Mouse (Mus musculus): ENCODE data around the gene Rab2b.
"Not testable (repeated sequence)": the region's sequence is repeated elsewhere in the genome, so short reads cannot be mapped to it uniquely, and the experiment has no call there.

Gene Rab2b

DNA sequence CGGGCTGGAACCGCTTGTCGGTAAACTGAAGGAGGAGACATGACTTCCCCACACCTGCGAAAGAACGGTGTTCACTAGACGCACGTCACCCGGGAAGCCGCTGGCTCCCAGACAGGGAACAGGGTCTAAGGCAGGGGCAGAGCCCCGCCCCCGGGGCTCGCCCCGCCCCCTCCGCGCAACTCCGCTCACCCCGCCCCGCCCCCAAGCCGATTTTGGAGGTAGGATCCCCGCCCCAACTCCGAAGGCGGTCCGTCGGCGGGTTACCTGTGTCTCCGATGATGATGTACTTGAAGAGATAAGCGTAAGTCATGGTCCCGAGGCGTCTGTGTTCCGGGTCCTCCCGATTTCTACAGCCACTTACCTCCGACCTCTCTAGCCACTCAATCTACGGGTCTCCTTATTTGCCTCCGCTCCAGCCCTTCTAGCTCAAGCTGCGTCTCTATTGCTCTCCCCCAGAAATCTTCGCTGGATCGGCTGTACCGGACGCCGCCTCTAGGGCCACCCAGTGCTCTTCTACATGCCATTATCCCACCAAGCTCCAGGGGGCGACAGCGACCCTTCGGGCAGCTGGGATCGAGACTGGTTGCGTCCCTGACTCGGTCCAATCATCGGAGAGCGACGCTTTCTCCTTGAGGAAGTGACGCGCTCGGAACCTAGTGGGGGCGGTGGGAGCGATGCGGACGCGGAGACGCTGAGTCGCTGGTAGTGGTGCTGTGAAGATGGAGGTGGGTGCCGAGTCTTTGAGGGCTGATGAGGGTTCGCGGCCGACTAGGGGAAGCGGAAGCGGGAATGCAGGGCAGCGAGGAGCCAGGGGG lies at the start of gene Rab2b, which contains the start of gene Tox4:
Rab2b (minus strand) TSS at position 614 of the 815 bp plus-strand sequence.
Tox4 (plus strand) TSS at position 215 of the 815 bp plus-strand sequence.
- peak; percentile 99 for DNase-seq

DNA sequence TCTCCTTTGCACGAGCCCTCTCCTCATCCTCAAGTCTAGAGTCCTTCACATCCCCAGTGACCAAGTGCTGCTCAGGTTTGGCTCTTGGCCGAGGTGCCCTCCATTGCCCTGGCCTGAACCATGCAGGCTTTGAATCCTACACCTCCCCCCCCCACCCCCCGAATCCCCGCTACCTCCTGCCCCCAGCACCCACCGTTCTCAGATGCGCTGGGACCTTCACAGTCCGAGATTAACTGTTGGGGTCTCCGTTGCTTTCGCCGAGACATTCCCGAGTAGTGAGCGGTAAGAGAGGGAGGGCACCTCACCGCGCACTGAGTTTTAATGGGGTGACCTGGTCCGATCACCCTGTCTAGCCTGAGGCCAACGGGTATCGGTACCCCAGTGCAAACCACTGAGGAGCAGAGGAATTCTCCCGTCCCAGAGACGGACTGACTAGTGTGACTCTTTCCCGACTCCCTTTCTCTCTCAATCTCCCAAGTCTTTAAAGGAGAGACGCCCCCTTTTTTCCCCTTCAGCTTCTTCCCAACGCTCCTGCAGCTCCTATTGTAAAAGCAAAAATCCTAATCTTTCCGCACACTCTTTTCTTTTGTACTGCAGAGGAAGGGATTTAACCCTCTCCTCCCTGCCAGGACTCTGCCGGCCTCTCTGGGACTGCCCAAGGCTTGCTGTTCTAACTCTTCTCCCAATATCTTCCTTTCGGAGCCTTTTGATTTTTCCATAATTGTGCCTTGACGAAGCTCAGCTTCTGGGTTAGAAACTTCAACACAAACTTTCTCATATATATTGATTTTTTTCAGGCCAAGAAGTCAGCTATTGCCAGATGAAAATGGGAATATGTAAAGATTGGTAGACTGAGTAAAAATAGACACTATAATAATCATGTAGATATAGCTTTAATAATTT lies 48.8 kb upstream of the Rab2b start, which contains the start of gene Sall2:
Sall2 (minus strand) TSS at position 853 of the 903 bp plus-strand sequence.
- DNase-seq = no peak

DNA sequence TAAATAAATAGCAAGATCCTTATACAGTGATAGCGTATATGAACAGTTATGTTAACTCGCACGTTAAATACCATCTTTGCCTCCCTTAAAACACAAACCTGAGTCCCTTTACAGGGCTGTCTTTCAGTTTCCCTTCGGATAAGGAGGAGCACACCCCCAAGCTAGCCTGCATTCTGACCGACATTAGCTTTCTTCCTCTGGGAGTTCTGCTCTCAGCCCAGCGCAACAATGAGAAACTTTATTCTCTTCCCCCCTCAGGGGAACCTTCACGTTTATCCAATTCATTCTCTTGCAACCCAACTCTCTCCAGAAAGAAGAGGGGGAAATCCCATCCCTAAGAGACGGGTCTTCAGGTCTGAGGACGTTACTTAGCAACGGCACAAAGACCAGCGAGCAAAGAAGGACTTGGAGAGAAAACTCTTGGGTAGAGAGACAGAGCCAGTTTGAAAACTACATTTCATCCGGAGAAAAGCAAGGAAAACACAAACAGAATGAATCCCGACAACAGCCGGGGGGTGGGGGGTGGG lies 48.1 kb upstream of the Rab2b start:
- DNase-seq = no peak

GRCm38 (mm10) chr14:52325890-52326289 lies 46.5 kb upstream of the Rab2b start:
- no peak for DNase-seq

GRCm38 (mm10) chr14:52319361-52319760 lies 40.0 kb upstream of the Rab2b start:
- DNase-seq = no peak

- DNase-seq = peak; percentile 26
These were observed 37.3 kb upstream of the Rab2b start for GRCm38 (mm10) chr14:52316441-52317225.

GRCm38 (mm10) chr14:52315792-52316440 lies 36.6 kb upstream of the Rab2b start:
- DNase-seq = peak; percentile 75

GRCm38 (mm10) chr14:52315283-52315780 lies 36.0 kb upstream of the Rab2b start:
- no peak for DNase-seq

- DNase-seq = peak; percentile 24
These were observed 35.4 kb upstream of the Rab2b start for GRCm38 (mm10) chr14:52314808-52315150.

DNA sequence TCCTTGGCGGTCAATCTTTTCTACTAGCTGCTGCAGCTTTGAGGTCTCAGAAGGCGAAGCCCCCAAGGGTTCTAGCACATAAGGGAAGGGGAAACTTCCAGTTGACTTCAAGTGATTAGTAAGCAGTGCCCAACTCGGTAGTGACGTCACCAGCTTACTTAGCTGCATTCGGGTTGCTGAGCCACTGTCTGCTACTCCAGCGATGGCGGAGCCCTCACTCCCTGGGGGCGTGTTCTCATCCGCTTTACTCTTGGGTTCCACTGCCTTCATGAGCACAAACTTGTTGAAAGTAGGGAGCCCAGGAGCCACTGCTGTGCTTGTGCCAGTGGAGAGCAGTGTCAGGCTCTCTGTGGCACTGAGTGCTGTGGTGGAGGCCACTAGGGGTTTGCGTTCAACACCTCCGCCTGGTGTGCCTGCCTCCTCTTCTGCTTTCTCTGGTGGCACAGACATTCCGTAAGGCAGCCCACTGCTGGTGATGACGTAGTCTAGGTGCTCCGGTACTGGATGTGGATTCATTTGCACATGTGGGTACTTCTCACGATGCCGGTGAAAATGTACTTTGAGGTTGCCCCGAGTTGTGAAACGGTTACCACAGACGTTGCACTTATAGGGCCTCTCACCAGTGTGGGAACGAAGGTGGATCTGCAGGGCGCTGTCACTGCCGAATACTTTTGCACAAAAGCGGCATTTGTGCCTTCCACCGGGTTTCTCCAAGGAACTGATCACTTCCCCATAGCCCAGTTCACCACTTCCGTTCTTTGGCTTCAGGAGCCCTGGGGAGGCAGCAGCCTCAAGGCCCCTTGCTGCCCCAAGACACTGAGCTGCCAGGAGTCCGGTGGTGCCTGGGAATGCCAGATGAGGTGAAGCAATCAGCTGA lies 34.8 kb upstream of the Rab2b start:
- DNase-seq = no peak

DNA sequence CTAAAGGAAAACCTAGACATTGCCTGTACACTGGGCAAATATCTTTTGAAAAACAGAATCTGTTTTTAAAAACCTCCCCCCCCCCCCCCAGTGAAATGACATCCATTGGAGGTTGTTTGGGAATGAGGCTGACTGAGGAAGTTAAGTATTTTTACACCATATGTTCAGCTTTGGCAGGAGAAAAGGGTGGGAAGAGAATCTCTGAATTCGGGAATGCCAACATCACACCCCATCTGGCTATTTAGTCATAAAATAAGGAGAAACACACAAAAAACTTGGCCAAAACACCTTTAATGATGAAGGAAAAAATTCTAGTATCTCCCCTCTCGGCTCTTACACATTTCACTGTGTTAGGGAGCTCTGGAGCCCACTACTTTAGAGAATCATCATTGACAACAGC lies 31.6 kb upstream of the Rab2b start:
- no peak for DNase-seq

GRCm38 (mm10) chr14:52310343-52310742 lies 31.0 kb upstream of the Rab2b start:
- not testable (repeated sequence) for DNase-seq

DNA sequence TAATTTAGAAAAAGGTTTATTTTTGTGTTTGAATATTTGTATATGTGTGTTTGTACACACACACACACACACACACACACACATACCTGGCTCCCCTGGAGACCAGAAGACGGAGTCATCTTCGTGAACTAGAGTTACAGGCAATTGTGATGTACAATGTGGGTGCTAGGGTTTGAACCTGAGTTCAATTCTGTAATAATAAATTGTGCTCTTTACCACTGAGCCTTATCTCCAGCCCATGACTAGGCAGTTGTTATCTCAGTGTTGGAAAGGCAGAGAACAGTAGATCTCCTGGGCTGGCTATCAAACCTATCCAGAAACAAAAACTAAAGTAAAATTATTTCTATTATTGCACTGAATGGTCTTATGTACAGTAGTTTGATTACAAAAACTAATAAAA lies 26.8 kb upstream of the Rab2b start:
- DNase-seq = no peak

GRCm38 (mm10) chr14:52304644-52305271 lies 25.4 kb upstream of the Rab2b start, which contains the start of gene Mettl3:
Gene Mettl3 (minus strand): TSS chr14:52305128.
- DNase-seq = peak; percentile 89

GRCm38 (mm10) chr14:52303517-52303916 lies 24.2 kb upstream of the Rab2b start:
- not testable (repeated sequence) for DNase-seq

- DNase-seq = no peak
These were observed 16.4 kb upstream of the Rab2b start for GRCm38 (mm10) chr14:52295558-52296264.

DNA sequence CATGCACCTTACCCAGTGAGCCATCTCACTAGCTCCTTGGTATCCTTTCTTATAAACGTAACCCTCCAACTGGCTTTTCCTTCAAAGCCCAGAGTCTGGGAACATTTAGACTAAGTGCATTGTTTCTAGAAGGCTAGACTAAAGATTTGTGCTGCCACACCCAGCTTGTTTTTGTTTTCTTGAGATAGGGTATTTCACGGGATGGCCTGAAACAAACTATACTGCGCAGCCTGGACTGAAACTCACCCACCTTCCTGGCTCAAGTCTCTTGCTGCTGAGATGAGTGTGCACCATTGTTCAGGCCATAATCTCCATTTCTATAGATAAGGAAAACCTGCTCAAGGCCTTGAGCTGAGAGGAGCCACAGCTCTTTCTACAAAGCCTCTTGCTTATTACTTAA lies 4.8 kb upstream of the Rab2b start:
- DNase-seq = no peak

DNA sequence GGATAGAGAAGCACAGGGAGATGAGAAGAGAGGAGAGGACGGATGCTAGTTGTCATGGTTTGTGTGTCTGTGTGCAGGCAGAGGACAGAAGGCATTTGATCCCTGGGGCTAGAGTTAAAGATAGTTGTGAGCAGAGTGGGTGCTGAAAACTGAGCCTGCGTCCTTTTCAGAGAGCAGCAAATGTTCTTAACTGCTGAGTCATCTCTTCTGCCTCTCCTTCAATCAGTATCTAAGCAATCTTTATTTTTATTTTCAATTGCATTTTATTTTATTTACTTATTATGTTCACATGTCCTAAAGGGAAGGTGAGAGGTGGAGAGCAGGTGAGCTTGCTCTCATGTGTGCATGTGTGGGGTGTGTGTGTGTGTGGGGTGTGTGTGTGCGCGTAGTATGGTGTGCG lies 4.3 kb upstream of the Rab2b start:
- no peak for DNase-seq

GRCm38 (mm10) chr14:52279747-52280120 lies 389 bp upstream of the Rab2b start:
- no peak for DNase-seq

DNA sequence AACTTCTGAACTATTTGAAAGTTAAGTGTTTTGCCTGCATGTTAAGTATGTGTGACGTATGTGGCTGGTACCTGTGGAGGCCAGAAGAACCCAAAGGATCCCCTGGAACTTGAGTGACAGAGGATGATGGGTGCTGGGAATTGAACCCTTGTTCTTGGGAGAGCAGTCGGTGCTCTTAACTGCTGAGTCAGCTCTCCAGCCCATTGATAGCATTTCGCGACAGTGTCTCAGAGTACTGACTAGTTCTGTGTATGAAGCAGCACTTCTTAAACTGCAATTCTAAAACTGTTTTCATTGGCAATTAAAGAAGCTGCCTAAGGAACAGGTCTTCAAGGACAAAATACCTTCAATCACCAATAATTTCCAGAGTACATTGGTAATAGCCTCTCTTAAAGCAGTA lies 2.1 kb downstream of the Rab2b start:
- no peak for DNase-seq

Data from right cerebral cortex, postnatal 25 days (tissue).